23 mouse cellular contexts compared by ENCODE assay signal in the genomic region with DNA sequence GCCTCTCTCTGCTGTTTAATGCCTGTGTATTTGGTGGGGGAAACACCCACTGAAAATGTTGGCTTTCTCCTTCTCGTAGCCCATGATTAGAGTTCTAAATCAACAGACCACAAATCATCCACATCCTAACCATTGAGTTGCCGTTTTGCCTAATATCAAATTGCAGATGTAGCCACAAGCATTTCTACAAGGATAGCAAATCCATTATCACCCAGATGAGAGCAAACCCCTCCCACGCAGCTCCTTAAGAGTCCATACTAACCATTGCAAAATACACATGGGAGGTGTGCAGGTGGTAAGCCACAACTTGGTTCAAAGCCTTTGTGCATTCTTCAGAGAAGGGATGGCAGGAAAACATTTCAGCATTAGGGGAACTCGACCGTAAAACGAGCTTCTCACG. TPM values are rescaled to one million over a fixed set of nuclear protein-coding genes. Genes with fewer than 3 reads are reported as not detected.
"Had no signal": no experiment of that assay in that cellular context is flagged by ENCODE, and none has a peak within 500 bp of the region (broad histone marks: within the 10 kb centered on the region; RNA-seq: fewer than 3 reads in every experiment).

No protein-coding gene starts in this region.

- H3K27me3 ChIP-seq: intestine, embryonic 15.5 days; kidney, embryonic 15.5 days; limb, embryonic 15.5 days; neural tube, embryonic 12.5 days; stomach, embryonic 15.5 days had no signal

- H3K4me1 ChIP-seq: intestine, embryonic 15.5 days; limb, embryonic 15.5 days; midbrain, embryonic 10.5 days; neural tube, embryonic 12.5 days; stomach, embryonic 15.5 days had no signal

- H3K9me3 ChIP-seq: intestine, embryonic 15.5 days; kidney, embryonic 15.5 days; limb, embryonic 15.5 days; midbrain, embryonic 10.5 days; neural tube, embryonic 12.5 days; stomach, embryonic 15.5 days had no signal

- DNase-seq: kidney, adult 18-20 months; kidney, postnatal 14 days; layer of hippocampus, adult 9-11 months; layer of hippocampus, postnatal 36 days; lung, adult 18-20 months; midbrain, embryonic 14.5 days; retina, postnatal 1 day; thymus, adult 2 months; thymus, postnatal 25 days had no signal

- H3K9ac ChIP-seq: intestine, embryonic 15.5 days; kidney, embryonic 15.5 days; limb, embryonic 15.5 days; neural tube, embryonic 12.5 days; stomach, embryonic 15.5 days had no signal

- H3K36me3 ChIP-seq: intestine, embryonic 15.5 days; kidney, embryonic 15.5 days; limb, embryonic 15.5 days; midbrain, embryonic 10.5 days; neural tube, embryonic 12.5 days; stomach, embryonic 15.5 days had no signal

- ATAC-seq: intestine, embryonic 15.5 days had no signal

- H3K4me3 ChIP-seq: intestine, embryonic 15.5 days; kidney, embryonic 15.5 days; limb, embryonic 15.5 days; midbrain, embryonic 10.5 days; neural tube, embryonic 12.5 days; stomach, embryonic 15.5 days had no signal

- H3K4me2 ChIP-seq: intestine, embryonic 15.5 days; kidney, embryonic 15.5 days; limb, embryonic 15.5 days; neural tube, embryonic 12.5 days; stomach, embryonic 15.5 days had no signal

- H3K27ac ChIP-seq: intestine, embryonic 15.5 days; kidney, embryonic 15.5 days; limb, embryonic 15.5 days; midbrain, embryonic 10.5 days; neural tube, embryonic 12.5 days; stomach, embryonic 15.5 days had no signal

RNA-seq across cellular contexts. Expression of gene E330017A01Rik, which starts 0.5 kb away (rescaled TPM):
- total RNA-seq: layer of hippocampus, adult 18-20 months; layer of hippocampus, postnatal 36 days; left cerebral cortex, adult 8-10 months; left cerebral cortex, postnatal 25 days; neutrophil, adult 5-6 weeks had no signal
- polyA plus RNA-seq: intestine, embryonic 15.5 days; kidney, embryonic 15.5 days; limb, embryonic 11.5 days; limb, embryonic 15.5 days; lung, embryonic 16.5 days; midbrain, embryonic 10.5 days; midbrain, embryonic 14.5 days; spleen, adult 2 months; stomach, embryonic 15.5 days; thymus, adult 2 months had no signal

RNA-seq across cellular contexts. Expression of gene Gm813, which starts 21.2 kb away (rescaled TPM):
- total RNA-seq: layer of hippocampus, adult 18-20 months; layer of hippocampus, postnatal 36 days; left cerebral cortex, adult 8-10 months; left cerebral cortex, postnatal 25 days; neutrophil, adult 5-6 weeks had no signal
- polyA plus RNA-seq: intestine, embryonic 15.5 days; kidney, embryonic 15.5 days; limb, embryonic 11.5 days; limb, embryonic 15.5 days; lung, embryonic 16.5 days; midbrain, embryonic 10.5 days; midbrain, embryonic 14.5 days; neural tube, embryonic 12.5 days; spleen, adult 2 months; stomach, embryonic 15.5 days; testis, adult 2 months; thymus, adult 2 months had no signal
